Mouse (Mus musculus) adrenal gland, postnatal 10 days (tissue): ENCODE data around the gene Eif4h. TPM values are rescaled to one million over a fixed set of nuclear protein-coding genes. Genes with fewer than 3 reads are reported as not detected.

ENCODE experiments used
- DNase-seq: peaks from one replicate; pipeline ENCODE4 v3.0.0; 2021; ENCODE audit warnings: mixed read lengths
- long read RNA-seq, 2 experiments: library from polyadenylated mRNA; stranded (forward); transcript quantifications; one replicate each; pipeline ENCODE4 v2.0.0; 2021
- total RNA-seq, 2 experiments: library from RNA; stranded (reverse); gene quantifications; 2 replicates each; pipeline ENCODE4 v1.2.3; 2021

Eif4h gene
- 100 to 1,000 TPM; 270 to 283 TPM for total RNA-seq
- long read RNA-seq, experiment 1, transcript Eif4h-205 (7 exons, 2,726 nt), result major isoform, 333 of 682 reads
- long read RNA-seq, experiment 1, transcript Eif4h-201 (6 exons, 2,367 nt), result minor isoform, 248 of 682 reads
- long read RNA-seq, experiment 1, partial matches to known transcripts, result 89 of 682 reads
- long read RNA-seq, experiment 1, other reads (novel, unspliced or antisense), result 11 of 682 reads
- long read RNA-seq, experiment 2, transcript Eif4h-205 (7 exons, 2,726 nt), result major isoform, 168 of 372 reads
- long read RNA-seq, experiment 2, transcript Eif4h-201 (6 exons, 2,367 nt), result minor isoform, 154 of 372 reads
- long read RNA-seq, experiment 2, partial matches to known transcripts, result 12 of 372 reads
- long read RNA-seq, experiment 2, other reads (novel, unspliced or antisense), result 38 of 372 reads

GRCm38 (mm10) chr5:134639269-134639682 lies at the start of gene Eif4h:
Eif4h (minus strand) TSS chr5:134639490.
- peak; percentile 99 for DNase-seq

DNA sequence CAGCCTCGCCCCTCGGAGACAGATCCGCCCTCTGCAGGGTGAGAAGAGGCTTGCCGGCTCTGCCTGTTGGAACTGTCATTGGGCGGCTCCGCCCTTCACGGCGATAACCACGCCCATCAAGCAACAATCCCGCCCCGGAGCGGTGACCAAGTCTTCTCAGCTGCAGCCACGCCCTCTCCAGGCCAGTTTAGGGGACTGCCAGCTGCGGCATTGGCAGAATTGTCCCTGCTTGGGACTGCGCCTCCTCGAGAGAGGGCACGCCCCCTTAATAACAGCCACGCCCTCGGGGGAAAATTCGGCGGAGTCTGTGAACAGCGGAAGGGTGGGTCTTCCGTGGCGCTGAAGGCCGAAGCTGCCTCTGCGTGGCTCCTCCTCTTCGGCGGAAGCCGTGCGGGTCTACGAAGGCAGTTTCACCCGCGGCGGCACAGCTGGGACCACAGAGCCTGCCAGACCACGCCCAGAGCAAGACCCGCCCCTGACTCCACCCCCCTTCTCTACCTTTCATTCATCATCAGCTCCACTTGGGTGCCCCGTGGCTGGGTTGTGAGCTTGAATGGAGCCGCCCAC lies 49.5 kb upstream of the Eif4h start:
- peak; percentile 99 for DNase-seq

- no peak for DNase-seq
These were observed 48.9 kb upstream of the Eif4h start, which contains the start of gene Limk1 for GRCm38 (mm10) chr5:134688086-134688717. Limk1 (minus strand) TSS chr5:134688598.

- no peak for DNase-seq
These were observed 47.9 kb upstream of the Eif4h start for GRCm38 (mm10) chr5:134687187-134687586.

- DNase-seq, result no peak
These were observed 47.3 kb upstream of the Eif4h start for GRCm38 (mm10) chr5:134686541-134686940.

DNA sequence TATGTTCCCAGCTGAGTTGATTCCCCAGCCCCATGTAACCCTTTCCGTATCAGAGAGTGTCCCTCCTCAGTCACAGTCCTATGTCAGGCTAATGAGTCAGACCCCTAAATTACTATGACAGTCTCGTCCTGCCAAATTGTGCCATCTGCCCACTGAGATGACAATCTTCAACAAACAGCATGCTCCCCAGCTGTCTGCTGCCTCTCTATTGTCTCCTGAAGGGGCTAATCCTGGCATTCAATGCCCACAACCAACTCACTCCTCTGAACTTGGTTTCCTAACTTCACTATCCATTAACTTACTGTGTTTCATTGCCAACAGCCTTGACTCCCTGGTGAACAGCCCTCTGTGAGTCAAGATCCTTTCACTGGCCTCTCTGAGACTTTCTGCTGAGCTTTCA lies 45.1 kb upstream of the Eif4h start:
- DNase-seq, result no peak

- DNase-seq, result no peak
These were observed 44.5 kb upstream of the Eif4h start for GRCm38 (mm10) chr5:134683813-134684212.

- no peak for DNase-seq
These were observed 40.9 kb upstream of the Eif4h start for GRCm38 (mm10) chr5:134680238-134680637.

DNA sequence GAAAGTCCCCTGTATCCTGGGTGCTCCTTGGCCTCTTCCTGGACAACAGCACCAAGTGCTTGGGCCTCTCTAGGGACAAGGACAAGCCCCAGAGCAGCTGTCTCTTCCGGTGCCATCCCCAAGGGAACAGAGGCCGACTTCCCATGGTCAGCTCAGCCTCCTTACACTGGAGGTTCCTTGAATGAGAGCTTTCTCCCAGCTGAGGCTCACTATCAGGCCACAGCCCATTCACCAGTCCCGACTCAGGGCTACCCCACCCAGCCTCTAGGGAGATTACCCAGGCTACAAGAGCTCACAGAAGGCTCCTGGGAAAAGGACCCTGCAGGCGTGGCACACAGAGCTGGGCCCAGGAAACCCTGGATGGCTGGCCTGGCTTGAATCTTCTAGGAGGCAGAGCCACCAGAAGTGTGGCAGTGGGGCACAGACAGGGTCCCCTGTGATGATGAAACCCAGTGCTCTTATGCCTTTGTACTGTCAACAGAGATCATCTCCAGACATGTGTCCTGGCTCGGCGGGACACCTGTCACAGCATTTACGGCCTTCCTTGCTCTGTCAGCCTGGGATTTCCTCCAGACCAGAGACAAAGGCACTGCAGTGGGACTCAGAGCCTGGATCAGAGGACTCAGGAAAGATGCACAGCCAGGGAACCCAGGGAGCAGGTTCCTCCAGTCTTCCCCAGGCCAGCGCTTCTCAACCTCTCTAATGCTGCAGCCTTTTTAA lies 39.7 kb upstream of the Eif4h start:
- DNase-seq, result no peak

DNA sequence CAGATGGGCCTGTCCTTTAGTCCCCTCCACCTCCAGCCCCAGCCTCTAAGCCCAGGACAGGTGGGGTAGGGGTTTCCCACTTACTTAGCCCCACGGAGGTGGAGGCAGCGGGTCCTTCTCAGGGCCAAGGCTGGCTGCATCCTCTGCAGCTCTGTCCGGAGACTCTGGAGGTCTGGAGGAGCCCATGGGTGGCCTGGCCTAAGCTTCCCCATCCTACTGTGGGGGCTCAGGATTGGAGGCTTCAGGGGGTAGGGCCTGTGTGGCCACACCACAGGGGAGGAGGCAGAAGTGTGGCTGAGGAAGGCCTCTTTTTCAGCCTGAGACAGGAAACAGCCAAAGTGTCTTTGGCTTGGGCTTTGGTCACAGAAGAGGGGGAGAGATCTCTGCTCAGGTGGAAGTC lies 38.7 kb upstream of the Eif4h start:
- DNase-seq, result no peak

DNA sequence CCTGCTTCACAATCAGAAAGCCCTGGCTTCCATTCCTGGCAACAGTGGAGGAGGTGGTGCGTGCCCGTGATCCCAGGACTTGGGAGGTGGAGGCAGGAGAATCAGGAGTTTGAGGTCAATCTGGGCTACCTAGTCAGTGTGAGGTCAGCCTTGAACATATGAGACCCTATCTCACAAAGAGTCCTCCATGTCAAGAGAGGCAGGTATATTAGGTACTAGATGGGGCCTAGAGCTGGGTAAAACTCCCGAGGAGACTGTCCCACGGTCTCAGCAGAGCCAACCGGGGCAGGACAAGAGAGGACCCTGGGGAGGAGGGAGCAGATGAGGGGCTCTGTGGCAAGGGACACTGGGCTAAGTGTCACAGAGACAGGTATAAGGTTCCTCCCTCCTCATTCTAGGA lies 38.2 kb upstream of the Eif4h start:
- no peak for DNase-seq

- DNase-seq, result peak; percentile 87
These were observed 36.9 kb upstream of the Eif4h start for GRCm38 (mm10) chr5:134675956-134676759.

DNA sequence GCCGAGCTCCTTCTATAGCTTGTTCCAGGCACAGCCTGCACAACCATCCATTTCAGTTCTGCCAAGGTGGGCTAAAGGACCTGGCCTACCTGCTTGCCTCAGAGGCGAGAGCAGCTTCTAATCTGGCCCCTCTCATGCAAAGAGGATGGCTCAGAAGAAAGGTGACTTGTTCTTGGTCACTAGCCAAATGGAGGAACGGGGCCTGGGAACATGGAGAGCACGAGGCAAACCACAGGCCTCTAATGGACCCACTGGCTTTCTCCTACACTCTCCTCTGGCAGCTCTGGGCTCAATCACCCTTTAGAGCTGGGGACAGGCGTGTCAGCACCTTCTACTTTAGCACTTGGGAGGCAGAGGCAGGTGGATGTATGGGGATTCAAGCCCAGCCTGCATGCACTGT lies 35.7 kb upstream of the Eif4h start:
- DNase-seq, result no peak

DNA sequence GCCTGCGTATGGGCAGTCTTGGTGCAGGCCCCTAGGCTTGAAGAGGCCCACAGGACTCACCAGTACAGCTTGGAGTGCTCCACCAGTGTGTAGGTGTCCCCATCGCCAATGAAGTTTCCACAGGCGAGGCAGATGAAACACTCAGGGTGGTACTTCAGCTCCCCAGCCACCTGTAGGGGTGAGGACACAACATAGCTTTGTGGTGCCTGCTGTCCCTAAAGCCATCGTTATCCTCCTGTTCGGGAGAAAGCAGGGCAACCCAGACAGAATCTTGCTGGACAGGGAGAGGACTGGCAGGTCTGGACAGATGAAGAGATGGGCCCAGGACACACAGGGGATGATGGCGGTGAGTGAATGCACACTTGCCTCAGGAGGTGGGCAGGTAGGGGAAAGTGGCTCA lies 33.3 kb upstream of the Eif4h start:
- no peak for DNase-seq

GRCm38 (mm10) chr5:134672198-134672516 lies 32.9 kb upstream of the Eif4h start:
- no peak for DNase-seq

DNA sequence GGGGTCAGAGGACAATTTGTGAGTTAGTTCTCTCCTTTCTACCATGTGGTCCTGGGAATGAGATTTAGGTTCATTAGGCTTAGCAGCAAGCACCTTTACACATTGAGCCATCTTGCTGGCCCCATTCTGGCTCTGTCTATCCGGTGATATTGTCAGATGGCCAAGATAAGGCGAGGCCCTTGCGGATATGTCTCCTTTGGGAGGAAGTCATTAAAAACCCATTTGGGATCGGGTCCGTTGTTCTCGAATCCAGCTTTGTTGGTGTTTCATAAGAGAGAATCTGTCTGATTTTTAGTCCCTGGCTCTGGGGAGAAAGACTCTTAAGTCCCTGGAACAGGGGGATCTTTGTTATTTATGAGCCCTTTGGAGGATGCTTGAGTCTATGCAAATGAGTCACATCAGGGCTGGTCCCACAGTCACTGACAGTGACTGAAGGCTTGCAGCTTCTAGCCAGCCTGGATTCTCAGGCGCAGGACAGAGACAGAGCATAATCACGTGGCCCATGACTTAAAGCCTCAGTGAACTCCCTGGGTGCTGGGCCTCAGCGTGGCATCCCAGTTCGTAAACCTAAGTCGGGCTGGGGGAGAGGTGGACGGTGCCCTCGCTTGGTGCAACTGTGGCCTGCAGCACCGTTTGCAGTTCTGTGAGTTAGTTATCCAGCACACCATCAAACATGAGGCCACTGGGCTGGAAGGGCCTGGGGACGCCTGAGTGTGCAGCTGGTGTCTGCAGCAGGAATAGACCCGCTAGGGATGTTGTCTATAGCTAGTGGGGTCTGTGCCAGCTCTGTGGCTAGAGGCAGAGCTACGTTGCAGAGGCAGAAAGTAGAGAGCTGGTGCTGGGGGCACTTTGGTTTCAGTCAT lies 32.3 kb upstream of the Eif4h start:
- no peak for DNase-seq

DNA sequence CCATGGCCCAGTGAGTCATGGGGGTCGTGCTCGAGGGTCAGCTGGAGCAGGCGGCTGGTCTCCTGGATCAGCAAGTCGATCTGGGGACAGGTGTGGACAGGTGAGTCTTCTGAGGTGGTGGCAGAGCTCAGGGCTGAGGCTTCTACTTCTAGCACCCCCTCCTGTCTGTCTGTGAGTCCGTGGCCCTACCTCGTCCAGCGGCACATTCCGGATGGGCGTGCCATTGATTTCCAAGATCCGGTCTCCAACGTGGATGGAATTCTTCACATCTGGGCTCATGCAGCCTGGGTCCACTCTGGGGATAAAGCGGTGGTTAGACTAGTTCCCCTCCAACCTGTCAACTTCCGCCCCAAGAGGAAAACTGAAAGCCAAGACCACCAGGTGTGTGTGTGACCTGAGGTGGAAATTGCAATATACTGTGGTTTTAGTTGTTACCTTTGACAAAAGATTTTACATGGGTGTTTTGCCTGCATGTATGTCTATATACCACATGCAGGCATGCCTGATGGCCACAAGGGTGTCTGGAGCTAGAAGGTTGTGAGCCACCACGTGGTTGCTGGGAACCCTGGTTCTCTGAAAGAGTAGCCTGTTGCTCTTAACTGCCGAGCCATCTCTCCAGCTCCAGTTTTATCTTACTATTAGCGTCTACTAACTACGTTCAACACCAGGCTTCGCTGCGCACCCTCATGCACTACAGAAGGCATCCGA lies 29.9 kb upstream of the Eif4h start:
- DNase-seq, result no peak

GRCm38 (mm10) chr5:134668495-134668894 lies 29.2 kb upstream of the Eif4h start:
- DNase-seq, result peak; percentile 32

- DNase-seq, result no peak
These were observed 17.4 kb upstream of the Eif4h start for GRCm38 (mm10) chr5:134656708-134657107.

DNA sequence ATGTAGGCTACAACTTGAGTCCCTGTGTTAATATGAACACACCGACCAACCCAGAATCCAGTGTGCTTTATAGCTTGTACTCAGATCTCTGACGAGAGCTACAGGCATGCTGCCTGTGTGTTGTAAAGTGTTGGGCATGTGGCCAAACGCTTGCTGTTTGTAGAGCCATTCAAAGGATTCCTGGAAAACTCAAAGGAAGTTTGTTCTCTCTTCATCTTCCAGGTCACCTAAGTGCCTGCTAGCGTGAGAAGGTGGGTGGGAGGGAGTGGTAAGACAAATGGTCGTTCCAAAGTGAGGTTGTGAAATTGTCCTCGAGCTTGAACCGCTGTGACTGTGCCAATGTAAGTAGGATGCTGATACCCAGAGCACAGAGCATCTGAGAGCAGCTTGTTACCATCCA lies 12.7 kb upstream of the Eif4h start:
- DNase-seq, result peak; percentile 52
